Mouse (Mus musculus): ENCODE data around the gene Npcd.

The Npcd gene

DNA sequence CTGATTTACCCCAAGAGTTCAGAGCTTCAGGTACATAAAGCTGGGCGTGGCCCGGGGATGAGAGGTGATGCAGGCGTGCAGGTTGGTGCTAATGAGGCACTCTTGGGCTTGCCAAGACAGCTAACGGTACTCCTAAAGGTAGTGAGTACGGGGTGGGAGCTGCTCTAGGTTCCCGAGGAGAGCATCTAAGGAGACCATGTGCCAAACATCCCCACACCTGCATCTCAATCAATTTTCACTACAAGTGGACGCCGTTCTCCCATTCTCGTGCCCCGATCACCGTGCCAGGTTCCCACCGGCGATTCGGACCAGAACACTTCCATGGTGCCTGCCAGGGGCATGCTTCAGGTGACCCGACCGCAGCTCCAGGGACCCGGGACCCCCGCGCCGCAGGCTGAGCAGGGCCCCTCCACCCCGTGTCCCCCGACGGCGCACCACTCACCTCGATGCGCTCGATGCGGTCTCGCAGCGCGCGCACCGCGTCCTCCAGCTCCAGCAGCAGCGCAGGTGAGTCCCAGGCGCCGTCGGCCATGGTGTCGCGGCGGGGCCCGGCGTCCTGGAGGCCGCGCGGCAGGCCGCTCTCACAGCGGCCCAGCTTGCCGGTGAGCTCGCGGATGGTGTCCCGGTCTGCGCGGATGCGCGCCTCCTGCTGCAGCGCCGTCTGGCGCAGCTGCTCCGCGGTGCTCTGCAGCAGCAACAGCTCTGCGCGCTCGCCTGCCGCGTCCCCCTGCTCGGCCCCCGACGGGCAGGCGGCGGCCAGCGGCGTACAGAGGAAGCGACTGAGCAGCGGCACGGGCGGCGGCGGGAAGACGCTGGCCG, 30.3 kb downstream of the Npcd start:
- no peak for DNase-seq (ENCODE audit: low spot score)

DNA sequence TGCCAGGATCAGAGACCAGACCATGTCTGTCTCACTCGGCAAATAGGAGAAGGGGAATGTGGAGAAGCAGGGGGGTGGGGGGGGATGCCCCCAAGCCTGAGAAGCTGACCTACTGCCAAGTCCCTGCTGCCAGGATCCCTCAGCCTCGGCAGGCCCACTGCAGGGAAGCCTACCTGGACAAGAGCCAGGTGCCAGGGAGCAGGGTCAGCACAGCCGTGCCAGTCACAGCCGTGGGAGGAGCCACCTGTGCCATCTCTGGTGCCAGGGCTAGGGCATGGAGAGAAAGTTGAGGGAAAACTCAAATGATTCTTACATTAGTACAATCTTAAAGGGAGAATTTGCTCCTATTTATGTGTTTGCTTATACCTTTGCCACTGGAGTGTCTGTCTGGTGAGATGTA, 31.7 kb downstream of the Npcd start:
- no peak for DNase-seq (ENCODE audit: low spot score)

DNA sequence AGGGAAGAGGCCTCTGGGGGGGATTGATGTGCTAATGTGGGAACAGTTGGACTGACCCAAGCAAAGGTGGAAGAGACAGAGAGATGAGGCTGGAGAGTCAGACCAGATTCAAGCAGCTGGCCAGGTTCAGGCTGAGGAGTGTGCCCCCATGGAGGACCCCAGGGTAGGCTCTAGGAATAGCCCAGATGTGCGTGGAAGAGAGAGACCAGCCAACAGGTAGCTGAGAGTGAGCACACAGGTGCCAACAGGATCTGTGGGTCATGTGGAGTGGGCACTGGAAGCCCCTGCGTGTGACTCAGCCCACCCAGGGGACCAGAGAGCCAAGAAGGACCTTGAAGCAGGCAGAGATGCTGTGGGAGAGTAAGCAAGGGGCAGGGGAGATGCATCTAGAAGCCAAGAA, 32.4 kb downstream of the Npcd start:
- no peak for DNase-seq (ENCODE audit: low spot score)

DNA sequence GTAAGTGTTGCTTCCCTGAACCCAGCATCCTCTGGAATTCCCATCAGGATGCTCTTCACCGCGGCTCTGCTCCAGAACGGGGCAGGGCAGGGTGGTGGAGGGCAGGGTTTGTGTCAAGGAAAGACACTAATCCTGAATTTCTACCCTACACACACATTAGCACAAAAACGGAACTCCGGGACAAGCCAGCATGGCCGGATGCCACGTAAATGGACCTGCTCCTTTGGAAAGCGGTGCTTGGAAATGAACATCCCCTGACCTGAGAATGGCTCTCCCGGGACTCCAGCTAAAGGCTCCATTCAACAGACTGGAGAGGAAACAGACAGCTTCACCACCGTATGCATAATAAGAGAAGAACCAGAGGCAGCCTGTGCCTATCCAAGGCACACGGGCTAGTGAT, 33.3 kb downstream of the Npcd start:
- DNase-seq (ENCODE audit: low spot score): no peak

DNA sequence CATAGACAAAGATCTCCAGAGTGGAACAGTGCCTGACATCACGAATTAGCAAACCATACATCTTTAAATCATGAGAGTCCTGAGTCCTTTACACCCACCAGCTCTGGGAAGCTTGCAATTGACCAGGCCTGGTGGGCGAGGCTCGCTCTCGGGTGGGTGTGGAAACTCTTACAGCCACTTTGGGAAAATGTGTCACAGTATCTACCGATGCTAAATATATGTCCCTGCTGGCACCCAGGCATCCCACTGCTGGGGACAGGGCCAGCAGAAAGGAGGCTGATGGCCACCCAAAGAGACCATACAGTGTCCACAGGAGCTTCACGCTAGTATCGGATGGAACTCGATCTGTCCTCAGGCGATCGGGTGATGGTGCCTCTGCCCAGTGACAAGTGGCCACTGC, 35.4 kb downstream of the Npcd start:
- no peak for DNase-seq (ENCODE audit: low spot score)

DNA sequence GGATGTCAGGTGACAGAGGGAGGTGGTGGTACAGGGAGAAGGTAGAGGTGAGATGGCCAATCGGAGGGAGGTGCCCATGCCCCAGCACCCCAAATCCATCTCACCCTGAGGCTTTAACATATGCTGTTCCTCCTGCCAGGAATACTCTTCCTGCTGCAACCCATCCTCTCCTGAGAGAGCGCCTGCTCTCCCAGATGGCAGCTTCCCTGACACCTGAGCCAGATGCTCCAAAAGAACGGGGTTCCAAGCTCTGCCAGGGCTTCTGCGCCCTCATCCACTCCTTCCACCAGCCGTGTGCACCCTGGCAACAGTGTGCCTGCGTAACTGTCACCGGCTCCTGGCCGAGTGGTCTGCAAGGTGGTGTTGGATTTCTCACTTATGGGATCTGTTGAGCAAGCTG, 36.4 kb downstream of the Npcd start:
- no peak for DNase-seq (ENCODE audit: low spot score)

GRCm38 (mm10) chr15:79797096-79797495, 36.9 kb downstream of the Npcd start:
- DNase-seq (ENCODE audit: low spot score): no peak

DNA sequence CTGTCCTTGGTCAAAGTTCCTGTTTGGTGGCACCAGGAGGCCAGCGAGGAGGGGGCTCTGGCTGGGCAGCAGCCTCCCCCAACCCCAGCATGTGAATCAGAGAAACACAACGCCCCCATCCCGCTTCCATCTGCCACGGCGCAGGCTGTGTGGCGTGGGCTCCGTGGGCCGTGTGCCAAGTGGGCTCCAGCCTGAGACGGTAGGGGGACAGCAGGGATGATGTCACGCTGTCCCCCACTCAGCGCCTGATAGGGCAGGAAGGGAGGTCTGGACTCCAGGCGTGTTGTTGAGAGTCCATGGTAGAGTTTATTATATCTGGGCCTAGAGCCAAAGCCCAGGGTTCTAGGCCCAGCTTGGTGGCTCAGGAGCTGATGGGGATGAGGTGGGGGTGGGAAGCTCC, 37.8 kb downstream of the Npcd start:
- no peak for DNase-seq (ENCODE audit: low spot score)

DNA sequence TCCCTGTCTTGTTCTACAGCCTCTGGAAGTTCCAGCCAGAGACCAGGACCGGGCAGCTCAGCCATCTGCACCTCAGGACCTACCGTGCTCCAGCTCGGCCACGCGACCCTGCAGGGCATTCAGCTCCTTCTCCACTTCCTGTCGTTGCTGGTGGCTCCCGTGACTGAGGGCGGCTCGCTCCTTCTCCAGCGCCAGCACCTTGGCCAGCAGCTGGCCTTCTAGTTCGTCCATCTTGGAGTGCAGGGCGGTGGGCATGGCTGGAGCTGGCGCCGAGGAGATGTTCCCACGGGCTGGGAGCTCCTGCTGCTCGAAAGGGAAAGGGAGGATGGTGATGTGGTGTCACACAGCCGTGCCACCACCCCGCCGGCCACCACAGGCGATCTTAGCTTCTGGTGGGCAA, 39.9 kb downstream of the Npcd start:
- DNase-seq (ENCODE audit: low spot score): no peak

- no peak for DNase-seq (ENCODE audit: low spot score)
These were observed 41.0 kb downstream of the Npcd start for GRCm38 (mm10) chr15:79793076-79793475.

- DNase-seq (ENCODE audit: low spot score): no peak
These were observed 41.6 kb downstream of the Npcd start for GRCm38 (mm10) chr15:79792455-79792854.

DNA sequence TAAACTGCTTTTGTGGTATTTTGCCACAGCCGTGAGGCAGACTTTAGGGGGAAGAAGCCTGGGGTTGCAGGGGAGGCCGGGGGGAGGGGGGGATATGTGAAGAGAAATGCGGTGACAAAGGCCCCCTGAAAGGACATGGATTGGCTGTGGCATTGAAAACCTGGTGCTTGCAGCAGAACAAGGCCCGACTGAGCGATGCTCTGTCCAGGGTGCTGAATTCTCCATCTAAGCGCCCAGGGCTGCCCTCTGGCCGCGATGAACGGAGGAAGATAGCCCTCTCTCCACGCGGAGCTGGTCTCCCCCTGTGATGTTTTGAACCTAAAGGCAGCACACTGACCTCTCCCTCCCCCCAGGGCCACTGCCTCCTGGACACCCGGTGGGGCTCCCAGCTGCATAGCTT, 42.5 kb downstream of the Npcd start:
- DNase-seq (ENCODE audit: low spot score): peak; percentile 31

DNA sequence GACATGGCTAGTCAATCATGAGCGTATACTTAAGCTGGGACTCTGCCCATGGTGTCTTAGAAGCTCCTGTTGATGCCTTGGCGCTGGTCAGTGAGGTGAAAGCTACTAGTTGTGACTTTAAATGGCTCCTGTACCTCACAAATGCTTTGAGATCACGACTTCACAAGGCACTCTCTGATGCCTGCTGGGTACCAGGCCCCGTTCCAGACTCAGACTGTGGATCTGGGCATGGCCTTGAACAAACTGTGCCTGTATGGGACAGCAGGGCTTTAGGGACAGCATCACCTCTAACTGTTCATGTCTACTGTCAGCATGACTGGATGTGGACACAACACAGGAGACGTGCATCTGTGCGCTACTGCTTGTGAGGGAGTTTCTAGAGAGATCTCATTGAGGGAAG, 43.1 kb downstream of the Npcd start:
- no peak for DNase-seq (ENCODE audit: low spot score)

DNA sequence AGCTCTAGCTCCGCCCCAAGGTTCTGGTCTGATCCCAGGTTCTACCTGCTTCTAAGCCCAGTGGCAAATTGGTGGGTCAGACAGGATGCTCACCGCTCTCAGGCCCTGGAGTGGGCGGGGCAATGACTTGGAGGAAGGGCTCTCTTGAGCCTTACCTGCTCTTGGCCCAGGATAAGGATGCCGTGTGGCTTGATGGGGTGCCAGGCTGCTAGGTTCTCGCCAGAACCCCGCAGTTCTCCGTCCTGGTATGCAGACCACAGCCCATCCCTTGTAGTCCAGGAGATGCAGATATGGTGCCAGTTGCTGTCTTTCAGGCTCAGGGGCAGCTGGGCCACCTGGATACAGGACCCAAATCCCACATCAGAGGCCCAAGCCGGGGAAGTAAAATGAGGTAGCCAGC, 43.9 kb downstream of the Npcd start:
- no peak for DNase-seq (ENCODE audit: low spot score)

DNA sequence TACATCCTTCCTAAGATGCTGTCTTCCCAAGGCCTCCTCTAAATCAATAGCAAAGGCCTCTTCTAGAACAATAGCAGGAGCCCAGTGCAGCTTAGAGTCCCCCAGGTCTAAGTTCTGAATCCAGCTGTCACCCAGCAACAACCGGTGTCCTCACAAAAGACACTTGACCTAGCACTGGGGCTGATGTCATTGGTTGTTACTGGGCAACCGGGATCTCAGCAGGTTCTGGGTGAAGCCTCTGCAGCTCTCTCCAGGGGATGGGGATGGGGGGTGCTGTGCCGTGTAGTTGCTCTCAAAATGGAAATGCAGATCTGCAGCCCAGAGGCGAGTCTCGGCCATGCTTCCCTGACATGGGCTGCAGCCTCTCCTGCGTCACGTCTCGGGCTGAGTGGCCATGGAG, 46.2 kb downstream of the Npcd start:
- DNase-seq (ENCODE audit: low spot score): no peak

DNA sequence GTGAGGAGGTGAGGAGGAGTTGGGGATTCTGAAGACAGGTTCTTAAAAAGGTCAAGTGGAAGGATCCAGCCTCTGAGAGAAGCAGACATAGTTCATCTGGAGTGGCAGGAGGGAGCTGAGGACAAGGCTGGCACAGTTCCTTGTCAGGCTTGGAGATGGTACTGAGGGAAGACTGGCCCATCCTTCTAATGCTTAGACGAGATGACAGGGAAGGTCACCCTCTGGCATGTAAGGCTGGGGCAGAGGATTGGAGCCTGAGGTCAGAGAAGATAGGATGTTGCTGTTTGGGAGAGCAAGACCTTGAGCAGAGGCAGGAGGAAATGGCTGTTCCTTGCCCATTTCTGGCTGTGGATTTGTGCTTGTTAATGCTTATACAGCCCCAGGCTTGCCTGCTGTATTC, 49.0 kb downstream of the Npcd start:
- DNase-seq (ENCODE audit: low spot score): no peak

- DNase-seq (ENCODE audit: low spot score): no peak
These were observed 56.3 kb downstream of the Npcd start, which contains the start of gene Dnal4 for GRCm38 (mm10) chr15:79777749-79778148. TSS of gene Dnal4 (minus strand) at chr15:79777849.

DNA sequence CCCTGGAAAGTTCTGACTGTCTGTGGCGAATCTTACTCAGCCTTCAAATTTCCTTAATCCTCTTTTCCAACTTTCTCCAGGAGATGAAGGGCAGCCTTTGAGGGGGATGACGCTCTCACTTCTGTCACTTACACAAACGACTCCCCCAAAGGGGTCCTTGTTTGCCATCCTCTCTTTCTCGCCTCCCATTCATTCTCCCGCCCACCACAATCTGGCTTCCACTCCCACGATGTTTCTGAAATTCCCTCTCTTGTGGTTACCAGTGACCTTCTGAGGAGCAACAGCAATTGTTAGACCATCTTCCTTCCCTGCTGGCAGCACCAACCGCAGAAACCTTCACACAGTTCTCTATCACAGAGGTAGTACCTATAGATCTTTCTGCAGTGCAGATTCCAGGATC, 58.4 kb downstream of the Npcd start:
- no peak for DNase-seq (ENCODE audit: low spot score)

DNA sequence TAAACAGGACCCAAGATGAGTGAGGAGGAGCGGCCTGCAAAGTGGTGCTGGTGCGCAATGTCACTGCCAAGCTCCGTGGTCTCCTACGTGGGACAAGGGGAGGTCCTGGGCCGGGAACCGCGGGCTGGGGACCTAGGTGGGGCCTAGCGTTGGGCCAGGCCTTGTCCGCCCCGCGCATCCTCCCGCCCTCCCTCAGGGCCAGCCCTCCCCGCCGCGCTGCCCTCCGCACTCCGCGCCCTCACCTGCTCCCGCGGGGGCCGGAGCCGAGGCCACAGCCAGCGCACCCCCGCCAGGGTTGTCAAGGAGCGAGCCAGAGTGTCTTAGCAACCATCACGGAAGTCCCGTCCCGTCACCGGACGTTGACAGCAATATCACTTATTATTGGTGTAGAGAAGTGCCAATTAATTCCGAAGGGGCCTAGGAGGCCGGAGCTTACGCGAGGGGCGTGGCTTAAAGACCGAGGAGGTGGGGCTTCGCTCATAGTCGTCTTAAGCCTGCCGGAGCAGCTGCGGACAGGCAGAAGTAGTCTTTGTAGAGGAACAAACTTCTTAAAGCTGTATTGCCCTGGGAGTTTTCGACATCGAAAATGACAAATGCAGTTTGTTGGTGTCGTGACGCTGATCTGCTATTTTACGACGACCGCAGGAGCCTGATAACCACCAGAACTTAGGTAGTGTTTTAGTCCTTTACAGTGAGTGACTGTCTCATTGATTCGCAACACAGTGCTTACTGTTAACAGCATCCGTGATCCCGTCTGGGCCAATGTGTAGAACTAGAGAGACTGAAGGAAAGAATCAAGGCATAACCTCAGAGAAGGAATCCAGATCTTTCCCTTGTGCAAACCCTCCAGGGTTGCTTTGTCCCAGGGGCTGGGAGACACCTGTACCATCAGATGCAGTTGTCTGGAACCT, 59.7 kb downstream of the Npcd start:
- DNase-seq (ENCODE audit: low spot score): peak; percentile 99

- DNase-seq (ENCODE audit: low spot score): no peak
These were observed 63.3 kb downstream of the Npcd start for GRCm38 (mm10) chr15:79770629-79771240.

DNA sequence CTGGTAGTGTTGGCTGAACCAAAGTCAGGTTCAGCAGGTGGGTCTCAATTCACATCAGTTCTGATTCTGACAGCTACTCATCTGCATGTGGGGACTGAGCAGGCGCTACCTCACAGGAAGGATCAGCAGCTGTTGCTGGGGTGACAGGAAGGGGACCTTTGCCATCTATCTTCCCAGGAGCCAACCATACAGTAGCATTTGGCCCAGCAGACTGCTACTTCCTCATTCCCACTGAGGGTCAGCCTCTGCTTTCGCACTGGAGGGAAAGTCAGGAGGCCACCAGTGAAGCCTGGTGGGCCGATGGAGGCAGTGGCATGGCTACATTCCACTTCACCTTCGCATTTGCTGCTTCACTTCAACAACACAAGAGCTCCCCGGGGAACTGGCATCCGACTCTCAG, 65.7 kb downstream of the Npcd start:
- DNase-seq (ENCODE audit: low spot score): no peak

DNA sequence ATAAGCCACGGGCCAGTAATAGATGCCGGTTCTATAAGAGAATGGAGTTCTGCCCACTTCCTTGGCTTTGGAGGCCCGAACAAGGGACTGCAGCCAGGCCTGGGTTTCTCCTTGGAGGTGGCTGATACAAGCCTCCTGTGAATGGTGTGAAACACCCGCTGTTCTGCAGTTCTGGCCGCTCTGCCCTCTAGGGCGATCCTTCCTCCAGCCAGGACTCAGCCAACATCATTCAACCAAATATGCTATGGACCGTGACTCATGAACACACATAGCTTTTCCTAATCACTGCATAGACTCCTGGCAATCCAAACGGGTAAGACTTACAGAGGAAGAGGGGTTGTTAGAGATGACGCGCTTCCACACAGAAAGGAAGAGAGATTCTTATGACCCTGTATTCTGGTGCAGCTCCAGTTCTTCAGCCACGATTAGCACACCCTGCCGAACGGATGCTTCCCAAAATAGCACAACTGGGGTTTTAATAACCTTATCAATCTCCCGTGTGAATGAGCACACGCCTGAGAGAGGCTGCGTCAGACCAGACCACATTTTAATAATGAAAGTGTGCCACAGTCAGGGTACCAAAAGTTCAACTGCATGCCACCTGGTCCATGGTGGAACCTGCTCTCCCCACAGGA, 66.6 kb downstream of the Npcd start:
- no peak for DNase-seq (ENCODE audit: low spot score)

Measured in lung, postnatal 25 days (tissue).